In genomic region chr4:148530778-148531177, GRCm38 (mm10) we compare ENCODE assay signal across 26 mouse cellular contexts. TPM values are rescaled to one million over a fixed set of nuclear protein-coding genes. Genes with fewer than 3 reads are reported as not detected.
DNase-seq lines count a peak whose midpoint lies in the region; ATAC-seq and TF ChIP-seq lines count a peak whose summit lies in the region.
"Had no signal": no experiment of that assay in that cellular context is flagged by ENCODE, and none has a peak within 500 bp of the region (broad histone marks: within the 10 kb centered on the region; RNA-seq: fewer than 3 reads in every experiment).

No protein-coding gene starts in this region.

- H3K27me3 ChIP-seq in heart, adult 2 months (ENCODE audit: control insufficient read depth, insufficient read depth, low read length) = no peaks in the 10 kb centered on the region
- no peaks in the 10 kb centered on the region for H3K27me3 ChIP-seq in midbrain, embryonic 14.5 days (ENCODE audit: control insufficient read depth, insufficient read depth, low read length)
- H3K27me3 ChIP-seq: embryonic facial prominence, embryonic 12.5 days; embryonic facial prominence, embryonic 15.5 days; forebrain, embryonic 12.5 days; forebrain, embryonic 15.5 days; heart, embryonic 12.5 days; heart, embryonic 15.5 days had no signal

- ATAC-seq in midbrain, embryonic 14.5 days (ENCODE audit: low FRiP score, low TSS enrichment) = no peak
- ATAC-seq: CD4-positive, CD25-positive, alpha-beta regulatory T cell, adult 4 months; forebrain, embryonic 15.5 days; hindbrain, postnatal 0 days; inflammation-experienced regulatory T-cells, adult 6 months; intestine, embryonic 16.5 days had no signal

- H3K36me3 ChIP-seq in heart, adult 2 months (ENCODE audit: control insufficient read depth, insufficient read depth, low read length) = peaks cover 2% of the 10 kb centered on the region
- H3K36me3 ChIP-seq in midbrain, embryonic 14.5 days (ENCODE audit: control insufficient read depth, insufficient read depth, low read length) = peaks cover 95% of the 10 kb centered on the region

- no peak overlapping the region for H3K4me3 ChIP-seq in heart, adult 2 months
- no peak overlapping the region for H3K4me3 ChIP-seq in midbrain, embryonic 14.5 days (replicated peaks; ENCODE audit: low read depth, low read length)
- H3K4me3 ChIP-seq: embryonic facial prominence, embryonic 12.5 days; embryonic facial prominence, embryonic 15.5 days; forebrain, embryonic 12.5 days; forebrain, embryonic 15.5 days; heart, embryonic 12.5 days; heart, embryonic 15.5 days had no signal

- no peak overlapping the region for H3K4me2 ChIP-seq in midbrain, embryonic 14.5 days (ENCODE audit: low read length)
- H3K4me2 ChIP-seq: embryonic facial prominence, embryonic 12.5 days; embryonic facial prominence, embryonic 15.5 days; forebrain, embryonic 12.5 days; forebrain, embryonic 15.5 days; heart, embryonic 12.5 days; heart, embryonic 15.5 days; hindbrain, embryonic 14.5 days had no signal

- peaks cover 3% of the 10 kb centered on the region for H3K4me1 ChIP-seq in heart, adult 2 months (ENCODE audit: control insufficient read depth, insufficient read depth, low read length)
- no peaks in the 10 kb centered on the region for H3K4me1 ChIP-seq in midbrain, embryonic 14.5 days (ENCODE audit: control insufficient read depth, insufficient read depth, low read length)
- H3K4me1 ChIP-seq: embryonic facial prominence, embryonic 12.5 days; embryonic facial prominence, embryonic 15.5 days; forebrain, embryonic 12.5 days; heart, embryonic 12.5 days; heart, embryonic 15.5 days had no signal

- H3K27ac ChIP-seq in heart, adult 2 months = no peak overlapping the region; the same call in 1 of the 2 replicates
- no peak overlapping the region for H3K27ac ChIP-seq in midbrain, embryonic 14.5 days (replicated peaks; ENCODE audit: low read depth, low read length)
- H3K27ac ChIP-seq: embryonic facial prominence, embryonic 12.5 days; embryonic facial prominence, embryonic 15.5 days; forebrain, embryonic 12.5 days; forebrain, embryonic 15.5 days; heart, embryonic 15.5 days; hindbrain, embryonic 14.5 days; hindbrain, postnatal 0 days had no signal

- H3K79me2 ChIP-seq in heart, adult 2 months (replicated peaks; ENCODE audit: control insufficient read depth, insufficient read depth, low read length) = no peaks in the 10 kb centered on the region

- no peak for TF ChIP-seq CTCF in heart, adult 2 months (IDR thresholded peaks at IDR 0.05)

- H3K9me3 ChIP-seq in midbrain, embryonic 14.5 days (ENCODE audit: control insufficient read depth, low read length) = no peaks in the 10 kb centered on the region
- H3K9me3 ChIP-seq: embryonic facial prominence, embryonic 12.5 days; embryonic facial prominence, embryonic 15.5 days; forebrain, embryonic 12.5 days; forebrain, embryonic 15.5 days; heart, embryonic 12.5 days; heart, embryonic 15.5 days had no signal

- TF ChIP-seq EP300 in heart, adult 2 months (IDR thresholded peaks at IDR 0.05; ENCODE audit: insufficient read depth, low read depth, low read length) = no peak

- no peak overlapping the region for H3K9ac ChIP-seq in heart, adult 2 months (ENCODE audit: low read depth, low read length)
- H3K9ac ChIP-seq in midbrain, embryonic 14.5 days (replicated peaks; ENCODE audit: low read length) = no peak overlapping the region
- H3K9ac ChIP-seq: embryonic facial prominence, embryonic 12.5 days; embryonic facial prominence, embryonic 15.5 days; forebrain, embryonic 12.5 days; forebrain, embryonic 15.5 days; heart, embryonic 12.5 days; heart, embryonic 15.5 days; hindbrain, embryonic 14.5 days had no signal

- DNase-seq in adrenal gland, postnatal 10 days = peak; percentile 36
- no peak for DNase-seq in adrenal gland, postnatal 4 days (ENCODE audit: low spot score in 2 of 2)
- DNase-seq in heart, adult 11 months = peak; percentile 93
- no peak for DNase-seq in heart, adult 2 months
- DNase-seq in heart, postnatal 4 days = peak; percentile 35
- DNase-seq in heart, adult 8-10 months (ENCODE audit: low spot score) = no peak
- DNase-seq in fibroblast of lung, adult 2 months (ENCODE audit: low read depth) = peak; percentile 3
- no peak for DNase-seq in midbrain, embryonic 14.5 days
- DNase-seq: cerebellum, adult 11 months; gastrocnemius, postnatal 14 days; heart, postnatal 36 days; kidney, adult 18-20 months; kidney, adult 9 months had no signal

- no peak for TF ChIP-seq POLR2A in heart, adult 2 months (IDR thresholded peaks at IDR 0.05; ENCODE audit: insufficient read depth, low read depth, low read length)

- intact Hi-C loops in heart, adult 2 months (cut with DNase I) = no loop called here

- 62% methylated on average over 6 of the region's 6 CpGs for WGBS in heart, adult 2 months
- WGBS in midbrain, embryonic 14.5 days = 89% methylated on average over 6 of the region's 6 CpGs

RNA-seq across cellular contexts. Expression of gene Exosc10, which starts 27.5 kb away (rescaled TPM):
- 10 to 100 TPM; 45.7 to 55.6 TPM for total RNA-seq in adrenal gland, postnatal 10 days (2021)
- 10 to 100 TPM; 65.5 to 68.1 TPM for total RNA-seq in adrenal gland, postnatal 4 days (2021)
- total RNA-seq in heart, adult 2 months (2021) = 10 to 100 TPM; 38.7 to 39.6 TPM
- polyA plus RNA-seq in heart, adult 2 months (2012; rRNA removed) = 21.9 and 27.2 TPM in 2 replicates
- total RNA-seq in heart, postnatal 4 days (2021) = 10 to 100 TPM; 62.4 to 66.2 TPM
- 10 to 100 TPM; 31.6 to 40.9 (median 35.7) TPM for total RNA-seq in heart, adult 8-10 months (2022)
- polyA plus RNA-seq in midbrain, embryonic 14.5 days (2014; fragmentation: Nextera tagmentation; extraction: Ambion mirVana) = 76.5 and 93.2 TPM in 2 replicates

RNA-seq across cellular contexts. Expression of gene Angptl7, which starts 30.5 kb away (rescaled TPM):
- 1 to 10 TPM; 1.6 to 2.1 TPM for total RNA-seq in adrenal gland, postnatal 10 days (2021)
- total RNA-seq in adrenal gland, postnatal 4 days (2021) = 1 to 10 TPM; 1.3 to 1.5 TPM
- 1 to 10 TPM; 2.5 TPM for total RNA-seq in heart, adult 2 months (2021)
- polyA plus RNA-seq in heart, adult 2 months (2012; rRNA removed) = 3.7 and 4.4 TPM in 2 replicates
- 1 to 10 TPM; 3.9 to 5.6 TPM for total RNA-seq in heart, postnatal 4 days (2021)
- 1 to 10 TPM in 2 of 4 experiments, under 1 TPM in 2; 0.72 to 1.8 (median 1.3) TPM for total RNA-seq in heart, adult 8-10 months (2022)
- 0.26 and 0.41 TPM in 2 replicates for polyA plus RNA-seq in midbrain, embryonic 14.5 days (2014; fragmentation: Nextera tagmentation; extraction: Ambion mirVana)
- total RNA-seq: common myeloid progenitor, adult 5-6 weeks; MEL had no signal

Comparison
In these comparisons a context has a peak if more than half of its experiments do, and no peak if none do; other contexts are left out.
1. DNase-seq: peak in adrenal gland, postnatal 10 days (single experiment), heart, adult 11 months (single experiment), heart, postnatal 4 days (single experiment) and fibroblast of lung, adult 2 months (single experiment); none in adrenal gland, postnatal 4 days (0 of 2), heart, adult 2 months (0 of 2), heart, adult 8-10 months (single experiment) and midbrain, embryonic 14.5 days (single experiment).